Mouse (Mus musculus): ENCODE results near the gene Cd47. TPM values are rescaled to one million over a fixed set of nuclear protein-coding genes. Genes with fewer than 3 reads are reported as not detected.
A peak's percentile ranks its signal among the peaks of the same experiment; 100 is the strongest.

The Cd47 gene
- polyA plus RNA-seq, 1 experiment, result 79.4 TPM

DNA sequence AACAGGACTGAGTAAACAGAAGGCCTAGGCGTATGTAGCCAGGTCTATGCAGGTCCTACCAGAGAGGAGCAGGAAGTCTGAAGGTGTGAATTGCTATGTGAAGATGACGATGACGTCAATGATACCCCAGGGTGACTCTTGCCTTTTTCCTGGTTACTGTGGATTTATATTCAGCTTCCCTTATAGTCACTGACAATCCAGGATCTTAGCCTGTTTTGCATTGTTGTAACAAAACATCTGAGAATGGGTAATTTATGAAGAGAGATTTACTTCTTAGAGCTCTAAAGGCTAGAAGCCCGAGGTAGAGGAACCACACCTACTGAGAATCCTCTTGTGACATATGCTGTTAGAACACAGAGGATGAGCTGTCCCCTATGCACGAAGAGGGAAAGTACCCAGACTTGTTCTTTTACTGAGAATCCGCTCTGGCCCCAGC is 135.7 kb downstream of the Cd47 start:
- H3K27me3 ChIP-seq (ENCODE audit: control insufficient read depth, insufficient read depth, insufficient read length), result no peaks in the 10 kb centered on the region
- H3K36me3 ChIP-seq (ENCODE audit: control insufficient read depth, insufficient read depth), result no peaks in the 10 kb centered on the region
- H3K4me2 ChIP-seq (ENCODE audit: low read depth), result no peak overlapping the region
- H3K79me2 ChIP-seq (ENCODE audit: control insufficient read depth, insufficient read depth), result no peaks in the 10 kb centered on the region
- H3ac ChIP-seq (ENCODE audit: control insufficient read depth, insufficient read length), result no peak overlapping the region
- TF ChIP-seq TCF3 (IDR thresholded peaks at IDR 0.05; ENCODE audit: insufficient read length, low read depth), result no peak
- TF ChIP-seq USF1 (IDR thresholded peaks at IDR 0.05; ENCODE audit: low read depth), result no peak
- H3K4me3 ChIP-seq, result no peak overlapping the region

DNA sequence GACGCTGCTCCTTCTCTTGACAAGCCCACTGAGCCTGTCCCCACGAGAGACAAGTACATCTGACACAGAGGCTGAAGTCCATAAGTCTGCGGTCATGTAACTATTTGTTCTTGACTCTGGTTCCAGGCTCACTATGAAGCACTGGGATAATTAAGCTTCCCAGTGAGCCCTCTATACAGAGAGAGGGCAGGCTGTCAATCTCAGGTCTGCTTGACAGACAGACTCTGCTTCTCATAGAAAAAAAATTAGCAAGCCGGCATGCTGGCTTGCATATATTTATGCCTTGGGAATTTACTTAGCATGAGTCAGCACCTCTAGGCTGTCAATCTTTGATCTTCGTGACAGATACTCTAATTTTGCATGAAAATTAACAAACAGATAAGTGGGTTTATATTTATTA is 136.5 kb downstream of the Cd47 start:
- Histone ChIP-seq H3ac (ENCODE audit: control insufficient read depth, insufficient read length) (no peak overlapping the region), H3K4me2 (ENCODE audit: low read depth) (no peak overlapping the region), H3K79me2 (ENCODE audit: control insufficient read depth, insufficient read depth) (no peaks in the 10 kb centered on the region), H3K36me3 (ENCODE audit: control insufficient read depth, insufficient read depth) (no peaks in the 10 kb centered on the region), H3K27me3 (ENCODE audit: control insufficient read depth, insufficient read depth, insufficient read length) (no peaks in the 10 kb centered on the region), H3K4me3 (no peak overlapping the region)
- TF ChIP-seq TCF12 (IDR thresholded peaks at IDR 0.05; ENCODE audit: insufficient read depth, poor library complexity, severe bottlenecking), result no peak
- no peak for TF ChIP-seq REST (IDR thresholded peaks at IDR 0.05; ENCODE audit: insufficient read depth, insufficient read length)
- TF ChIP-seq POLR2A (IDR thresholded peaks at IDR 0.05; ENCODE audit: insufficient read length, low read depth), result no peak
- no peak for TF ChIP-seq USF1 (IDR thresholded peaks at IDR 0.05; ENCODE audit: low read depth)
- TF ChIP-seq E2F4 (IDR thresholded peaks at IDR 0.05; ENCODE audit: insufficient read depth), result no peak
- TF ChIP-seq MYOD1 (IDR thresholded peaks at IDR 0.05; ENCODE audit: control insufficient read depth in 1 of 3, insufficient read length in 2 of 3, low read depth in 2 of 3), result no peak
- no peak for TF ChIP-seq POLR2AphosphoS2 (IDR thresholded peaks at IDR 0.05; ENCODE audit: insufficient read length, low read depth)
- no peak for TF ChIP-seq CEBPB (IDR thresholded peaks at IDR 0.05; ENCODE audit: insufficient read depth, poor library complexity, severe bottlenecking)
- TF ChIP-seq MYOG (IDR thresholded peaks at IDR 0.05; ENCODE audit: control insufficient read depth in 1 of 3, insufficient read depth in 1 of 3, insufficient read length in 2 of 3, low read depth in 2 of 3), result no peak
- TF ChIP-seq TCF3 (IDR thresholded peaks at IDR 0.05; ENCODE audit: insufficient read length, low read depth), result no peak
- no peak for TF ChIP-seq MAX (IDR thresholded peaks at IDR 0.05; ENCODE audit: low read depth)
- no peak for TF ChIP-seq SRF (IDR thresholded peaks at IDR 0.05; ENCODE audit: control insufficient read depth, insufficient read length, low read depth)

- H3K36me3 ChIP-seq (ENCODE audit: control insufficient read depth, insufficient read depth), result no peaks in the 10 kb centered on the region
- H3K27me3 ChIP-seq (ENCODE audit: control insufficient read depth, insufficient read depth, insufficient read length), result no peaks in the 10 kb centered on the region
- no peak overlapping the region for H3K4me3 ChIP-seq
- H3ac ChIP-seq (ENCODE audit: control insufficient read depth, insufficient read length), result no peak overlapping the region
- TF ChIP-seq POLR2AphosphoS2 (IDR thresholded peaks at IDR 0.05; ENCODE audit: insufficient read length, low read depth) (no peak), USF1 (IDR thresholded peaks at IDR 0.05; ENCODE audit: low read depth) (no peak), POLR2A (IDR thresholded peaks at IDR 0.05; ENCODE audit: insufficient read length, low read depth) (no peak), REST (IDR thresholded peaks at IDR 0.05; ENCODE audit: insufficient read depth, insufficient read length) (no peak), MYOG (IDR thresholded peaks at IDR 0.05; ENCODE audit: control insufficient read depth in 1 of 3, insufficient read depth in 1 of 3, insufficient read length in 2 of 3, low read depth in 2 of 3) (no peak), MYOD1 (IDR thresholded peaks at IDR 0.05; ENCODE audit: control insufficient read depth in 1 of 3, insufficient read length in 2 of 3, low read depth in 2 of 3) (no peak), TCF12 (IDR thresholded peaks at IDR 0.05; ENCODE audit: insufficient read depth, poor library complexity, severe bottlenecking) (no peak), MAX (IDR thresholded peaks at IDR 0.05; ENCODE audit: low read depth) (no peak), CEBPB (IDR thresholded peaks at IDR 0.05; ENCODE audit: insufficient read depth, poor library complexity, severe bottlenecking) (no peak), SRF (IDR thresholded peaks at IDR 0.05; ENCODE audit: control insufficient read depth, insufficient read length, low read depth) (no peak), E2F4 (IDR thresholded peaks at IDR 0.05; ENCODE audit: insufficient read depth) (no peak), TCF3 (IDR thresholded peaks at IDR 0.05; ENCODE audit: insufficient read length, low read depth) (no peak)
- H3K79me2 ChIP-seq (ENCODE audit: control insufficient read depth, insufficient read depth), result no peaks in the 10 kb centered on the region
- peak overlapping the region; percentile 63 for H3K4me2 ChIP-seq (ENCODE audit: low read depth)
Measured at GRCm38 (mm10) chr16:49937218-49938165, 137.2 kb downstream of the Cd47 start.

DNA sequence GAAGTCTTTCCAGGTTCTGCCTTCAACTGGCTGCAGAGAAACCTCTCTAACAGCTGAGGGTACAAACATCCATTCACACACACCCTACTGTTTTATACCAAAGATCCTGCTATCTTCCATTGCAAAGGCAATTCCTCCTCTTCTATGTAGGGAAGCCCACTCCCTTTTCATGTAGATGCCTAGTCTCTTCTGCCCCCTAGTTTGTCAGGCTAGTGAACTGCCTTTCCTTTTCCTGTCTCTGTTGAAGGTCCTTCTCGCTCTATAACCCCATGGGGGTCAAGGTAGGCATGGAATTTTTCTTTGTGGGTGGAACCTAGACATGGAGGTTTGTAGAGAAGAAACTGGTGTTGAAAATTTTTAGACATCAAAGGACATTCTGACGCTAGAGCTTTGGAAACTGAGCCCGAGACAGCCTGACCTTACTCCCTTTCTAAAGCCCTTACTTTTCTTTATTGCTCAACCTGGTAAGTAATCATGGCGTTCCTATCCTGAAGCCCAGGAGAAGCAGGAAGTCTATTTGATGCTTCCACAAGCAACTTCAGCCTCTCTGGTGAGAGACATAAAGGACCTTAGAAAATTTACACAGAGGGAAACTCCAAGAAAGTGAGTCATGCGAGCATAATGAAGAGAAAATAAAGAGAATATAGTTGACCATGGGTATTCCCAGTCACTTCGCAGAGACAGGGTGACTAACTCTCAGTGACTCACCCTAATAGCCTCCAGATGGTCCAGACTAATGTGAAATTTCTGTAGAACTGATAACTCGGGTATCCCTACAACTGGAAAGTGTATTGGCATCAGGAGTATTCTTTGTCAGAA is 138.4 kb downstream of the Cd47 start:
- Histone ChIP-seq H3K36me3 (ENCODE audit: control insufficient read depth, insufficient read depth) (no peaks in the 10 kb centered on the region), H3ac (ENCODE audit: control insufficient read depth, insufficient read length) (no peak overlapping the region), H3K4me2 (ENCODE audit: low read depth) (peak overlapping the region; percentile 63), H3K79me2 (ENCODE audit: control insufficient read depth, insufficient read depth) (no peaks in the 10 kb centered on the region), H3K4me3 (no peak overlapping the region), H3K27me3 (ENCODE audit: control insufficient read depth, insufficient read depth, insufficient read length) (no peaks in the 10 kb centered on the region)
- TF ChIP-seq USF1 (IDR thresholded peaks at IDR 0.05; ENCODE audit: low read depth), result no peak
- TF ChIP-seq POLR2AphosphoS2 (IDR thresholded peaks at IDR 0.05; ENCODE audit: insufficient read length, low read depth), result no peak
- TF ChIP-seq MYOG (IDR thresholded peaks at IDR 0.05; ENCODE audit: control insufficient read depth in 1 of 3, insufficient read depth in 1 of 3, insufficient read length in 2 of 3, low read depth in 2 of 3), result no peak
- no peak for TF ChIP-seq TCF3 (IDR thresholded peaks at IDR 0.05; ENCODE audit: insufficient read length, low read depth)
- no peak for TF ChIP-seq REST (IDR thresholded peaks at IDR 0.05; ENCODE audit: insufficient read depth, insufficient read length)
- no peak for TF ChIP-seq E2F4 (IDR thresholded peaks at IDR 0.05; ENCODE audit: insufficient read depth)
- no peak for TF ChIP-seq SRF (IDR thresholded peaks at IDR 0.05; ENCODE audit: control insufficient read depth, insufficient read length, low read depth)
- no peak for TF ChIP-seq MYOD1 (IDR thresholded peaks at IDR 0.05; ENCODE audit: control insufficient read depth in 1 of 3, insufficient read length in 2 of 3, low read depth in 2 of 3)
- no peak for TF ChIP-seq MAX (IDR thresholded peaks at IDR 0.05; ENCODE audit: low read depth)
- TF ChIP-seq TCF12 (IDR thresholded peaks at IDR 0.05; ENCODE audit: insufficient read depth, poor library complexity, severe bottlenecking), result no peak
- TF ChIP-seq POLR2A (IDR thresholded peaks at IDR 0.05; ENCODE audit: insufficient read length, low read depth), result no peak
- no peak for TF ChIP-seq CEBPB (IDR thresholded peaks at IDR 0.05; ENCODE audit: insufficient read depth, poor library complexity, severe bottlenecking)

All from myocyte (in vitro differentiated cells).